Mouse (Mus musculus) frontal cortex, postnatal 10 days (tissue): ENCODE results near the gene Eef1b2.

Source experiments
- DNase-seq, 2 experiments: peaks; one replicate each; pipeline ENCODE4 v3.0.0; 2022; ENCODE audit warnings: low spot score in 2 of 2, mixed read lengths in 1 of 2

Eef1b2 gene

DNA sequence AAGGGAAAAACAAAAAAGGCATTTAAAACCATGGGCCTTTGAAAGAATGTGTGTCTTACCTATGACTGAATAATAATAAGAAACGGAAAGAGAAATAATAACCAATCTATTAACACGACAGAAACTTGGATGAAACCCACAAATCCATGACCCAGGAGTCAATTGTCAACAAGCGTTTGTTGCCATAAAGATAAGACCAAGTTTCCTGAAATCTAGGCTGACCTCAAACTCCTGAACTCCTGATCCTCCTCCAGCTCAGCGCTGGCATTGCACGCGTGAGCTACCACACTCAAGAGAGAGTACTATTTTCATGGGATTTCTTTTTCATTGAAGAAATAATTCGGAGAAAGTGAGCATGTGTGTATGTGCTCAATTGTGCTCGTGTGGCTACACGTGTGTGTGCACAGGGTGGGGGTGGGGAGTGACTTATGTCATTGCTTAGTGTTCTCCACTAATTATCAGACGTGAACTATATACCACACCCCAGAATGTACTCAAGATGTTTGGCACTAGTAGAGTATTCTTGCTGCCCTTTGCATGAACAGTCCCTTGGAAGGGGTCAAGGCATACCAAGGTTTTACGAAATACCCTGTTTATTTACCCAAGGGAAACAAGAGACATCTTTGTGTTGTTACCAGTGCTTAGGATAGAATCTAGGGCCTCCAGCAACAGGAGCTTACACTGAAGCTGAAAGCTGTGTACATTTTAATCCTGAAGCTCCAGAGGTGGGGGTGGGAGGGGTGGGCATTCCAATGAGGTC is 15.9 kb downstream of the Eef1b2 start:
- DNase-seq, result no peak

DNA sequence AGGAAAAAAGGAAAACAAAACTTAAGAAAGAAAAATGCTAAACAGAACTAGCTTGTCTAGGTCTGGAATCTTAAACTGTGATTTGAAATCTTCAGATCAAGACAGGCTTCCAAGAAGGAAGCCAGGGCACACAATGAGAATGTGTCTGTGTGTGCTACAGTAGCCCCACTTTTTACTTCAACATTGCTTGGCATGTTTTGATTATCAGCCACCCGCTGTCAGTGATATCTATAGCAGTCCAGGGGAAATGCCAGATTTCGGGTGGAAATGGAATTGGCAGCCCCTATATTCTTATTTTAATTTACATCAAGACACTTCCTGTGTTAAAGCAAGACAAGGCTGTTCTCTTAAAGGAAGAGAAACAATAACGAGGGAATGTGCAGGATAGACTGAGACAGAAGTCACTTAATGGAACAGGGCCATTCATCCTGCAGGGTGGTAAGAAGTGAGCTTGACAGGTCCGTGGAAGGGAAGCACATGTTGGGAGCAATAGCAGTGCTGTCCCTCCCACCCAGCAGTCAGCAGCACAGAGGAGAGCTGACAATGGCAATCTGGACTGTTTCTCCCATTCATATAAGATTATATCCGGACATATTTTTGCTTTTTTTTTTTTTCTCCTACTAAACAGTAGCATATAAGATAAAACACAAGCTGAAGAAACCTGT is 19.4 kb downstream of the Eef1b2 start:
- no peak for DNase-seq

DNA sequence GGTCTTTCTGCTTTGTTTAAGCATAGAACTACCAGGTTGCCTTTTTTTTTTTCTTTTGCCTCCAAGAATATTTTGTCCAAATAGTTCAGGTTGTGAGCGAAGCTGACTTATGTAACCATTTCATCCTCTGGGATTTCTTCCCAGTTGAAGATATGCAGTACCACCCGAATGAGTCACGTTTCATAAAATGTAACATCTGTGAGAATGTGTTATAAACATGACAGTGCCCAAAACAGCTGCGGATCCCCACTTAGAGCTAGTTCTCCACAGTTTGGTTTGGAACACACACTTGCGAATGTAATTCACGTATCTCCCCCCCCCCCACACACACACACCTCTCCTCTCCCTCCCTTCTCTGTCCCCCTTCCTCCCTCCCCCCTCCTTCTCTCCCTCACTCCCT is 22.8 kb downstream of the Eef1b2 start:
- no peak for DNase-seq

- DNase-seq, result no peak
Observed at GRCm38 (mm10) chr1:63200322-63200721, 23.7 kb downstream of the Eef1b2 start.

- no peak for DNase-seq
Observed at GRCm38 (mm10) chr1:63201672-63202071, 25.0 kb downstream of the Eef1b2 start.

DNA sequence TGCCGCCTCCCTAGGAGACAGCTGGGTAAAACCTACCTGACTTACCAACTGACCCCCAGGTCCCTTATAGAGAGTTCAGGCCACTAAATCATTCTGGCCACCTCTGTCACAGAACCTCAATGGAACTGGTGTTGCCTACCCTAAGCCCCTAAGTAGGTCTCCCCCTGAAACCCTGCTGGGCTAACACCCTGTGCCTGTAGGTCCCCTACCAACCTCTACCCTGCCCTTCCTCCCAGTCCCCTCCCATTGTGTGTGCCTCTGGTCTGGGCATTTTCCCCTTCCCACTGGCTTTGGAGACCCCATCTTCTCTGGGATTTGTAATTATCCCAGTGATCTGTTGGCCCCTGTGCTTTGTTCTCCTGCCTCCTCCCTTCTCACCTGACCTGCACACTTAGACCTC is 26.8 kb downstream of the Eef1b2 start:
- no peak for DNase-seq

- no peak for DNase-seq
Observed at GRCm38 (mm10) chr1:63203950-63204659, 27.5 kb downstream of the Eef1b2 start.

DNA sequence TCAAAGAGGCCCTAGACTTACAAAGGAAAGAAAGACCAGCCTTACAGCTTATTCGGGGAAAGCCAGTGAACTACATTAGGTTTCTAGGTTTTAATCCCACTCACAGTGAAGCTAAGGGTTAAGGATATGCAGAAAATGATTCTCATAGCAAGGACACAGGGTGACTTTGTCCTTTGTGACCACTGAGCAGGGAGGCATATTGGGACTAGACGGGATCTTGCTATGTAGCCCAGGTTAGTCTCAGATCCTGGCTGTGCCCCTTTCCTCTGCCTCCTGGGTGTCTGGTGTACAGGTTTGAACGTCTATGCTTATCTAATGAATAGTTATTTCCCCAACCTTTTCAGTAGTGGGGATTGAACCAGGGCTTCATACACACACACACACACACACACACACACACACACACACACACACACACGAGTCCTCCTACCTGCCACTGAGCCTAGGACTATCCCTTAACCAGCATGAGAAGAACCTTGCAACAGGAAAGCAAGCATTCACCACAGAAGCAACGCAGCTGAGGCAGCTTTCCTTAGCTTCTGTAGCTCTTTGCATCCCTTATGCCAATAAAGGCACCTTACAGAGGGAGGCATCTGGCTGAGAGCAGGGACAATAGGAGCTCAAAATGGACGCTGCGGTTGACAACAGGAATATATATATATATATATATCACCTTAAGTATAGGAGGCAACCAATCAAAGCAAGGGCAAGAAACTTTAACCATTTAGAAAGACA is 28.2 kb downstream of the Eef1b2 start:
- DNase-seq, result no peak

- no peak for DNase-seq
Observed at GRCm38 (mm10) chr1:63207607-63208006, 31.0 kb downstream of the Eef1b2 start.

DNA sequence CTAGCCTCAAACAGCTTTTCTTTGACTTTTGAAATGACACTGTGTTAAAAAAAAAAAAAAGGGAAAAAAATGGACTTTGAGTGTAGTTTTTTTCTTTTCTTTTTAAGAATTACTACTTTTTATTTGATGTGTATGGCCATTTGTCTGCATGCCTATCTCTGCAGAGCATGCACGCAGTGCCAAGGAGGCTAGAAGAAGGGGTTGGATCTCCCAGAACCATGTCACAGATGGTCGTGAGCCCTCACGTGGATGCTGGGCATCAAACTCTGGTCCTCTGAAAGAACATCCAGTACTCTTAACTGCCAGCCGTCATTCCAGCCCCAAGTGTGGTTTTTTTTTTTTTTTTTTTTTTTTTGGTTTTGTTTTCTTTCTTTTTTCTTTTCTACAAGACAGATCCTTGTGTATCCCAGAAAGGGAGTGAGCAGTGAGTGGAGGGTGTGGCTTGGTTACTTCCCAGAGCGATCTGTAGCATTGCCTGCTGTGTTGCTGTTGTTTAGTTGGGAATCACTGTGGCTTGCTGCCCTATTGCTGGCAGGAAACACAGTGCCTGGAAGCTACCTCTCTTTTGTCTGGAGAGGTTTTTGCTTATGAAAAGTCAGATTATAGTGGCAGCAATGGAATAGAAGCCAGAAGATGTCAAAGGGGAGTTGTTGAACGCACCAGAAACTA is 33.4 kb downstream of the Eef1b2 start:
- no peak for DNase-seq

GRCm38 (mm10) chr1:63213478-63214270 is 37.0 kb downstream of the Eef1b2 start:
- no peak for DNase-seq

DNA sequence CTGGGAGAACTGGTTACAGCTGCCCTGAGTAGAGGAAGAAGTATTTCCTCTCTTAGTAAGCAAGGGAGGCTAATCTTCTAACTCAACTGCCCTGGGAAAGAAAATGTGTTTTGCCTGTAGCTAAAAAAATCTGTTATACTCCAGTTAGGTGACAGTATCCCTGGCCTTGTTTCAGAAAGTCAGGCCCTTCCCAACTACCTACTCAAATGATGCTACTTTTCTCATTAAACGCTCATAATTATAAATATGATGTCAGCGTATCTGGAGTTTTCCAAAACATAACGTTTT is 37.6 kb downstream of the Eef1b2 start, which contains the start of gene Gpr1:
Gpr1 (minus strand) TSS at position 273 of the 288 bp plus-strand sequence.
- DNase-seq, result no peak

GRCm38 (mm10) chr1:63214631-63215030 is 38.0 kb downstream of the Eef1b2 start:
- no peak for DNase-seq

- no peak for DNase-seq
Observed at GRCm38 (mm10) chr1:63219277-63219676, 42.7 kb downstream of the Eef1b2 start.

- no peak for DNase-seq
Observed at GRCm38 (mm10) chr1:63225009-63225408, 48.4 kb downstream of the Eef1b2 start.

DNA sequence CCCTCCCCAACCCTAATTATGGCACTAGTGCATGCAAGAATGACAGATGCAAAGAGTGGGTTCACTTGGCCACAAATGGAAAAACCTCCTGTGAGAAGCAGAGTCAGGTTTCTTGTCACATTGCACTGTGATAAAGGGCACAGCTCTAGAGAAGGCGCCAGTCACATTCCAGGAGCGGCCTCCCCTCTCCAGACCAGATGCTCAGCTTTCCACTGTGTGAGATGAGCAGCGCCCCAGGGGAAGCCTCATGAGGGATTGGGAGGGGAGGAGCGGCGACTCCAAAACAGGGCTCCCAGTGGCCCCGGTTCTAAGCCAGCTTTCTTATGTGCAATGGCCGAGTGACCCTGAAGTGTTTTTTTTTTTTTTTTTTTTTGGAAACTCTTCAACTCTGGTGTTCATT is 49.3 kb downstream of the Eef1b2 start:
- no peak for DNase-seq

GRCm38 (mm10) chr1:63227241-63227640 is 50.6 kb downstream of the Eef1b2 start:
- DNase-seq, result no peak
